Mouse (Mus musculus) forebrain, embryonic 15.5 days (tissue): ENCODE results near the gene Arid1b. TPM values are rescaled to one million over a fixed set of nuclear protein-coding genes. Genes with fewer than 3 reads are reported as not detected.

Source experiments
- ATAC-seq: fragments of 200-750 bp; cut with Nextera tagmentation; replicated peaks from 2 replicates; pipeline ENCODE4 v1.8.0; 2017; ENCODE audit warnings: mild to moderate bottlenecking, moderate TSS enrichment, moderate library complexity
- H3K27ac ChIP-seq: fragments of 300-500 bp; sonication (generic); replicated peaks from 2 replicates; pipeline ENCODE4 v1.5.1; 2015; ENCODE audit warnings: mild to moderate bottlenecking, inconsistent platforms
- H3K27me3 ChIP-seq: fragments of 300-500 bp; sonication (generic); 2 replicates; pipeline ENCODE4 v1.6.1; 2015; ENCODE audit warnings: inconsistent platforms
- H3K36me3 ChIP-seq: fragments of 300-500 bp; sonication (generic); 2 replicates; pipeline ENCODE4 v1.6.1; 2015; ENCODE audit warnings: mild to moderate bottlenecking, inconsistent platforms
- H3K4me1 ChIP-seq: fragments of 300-500 bp; sonication (generic); 2 replicates; pipeline ENCODE4 v1.6.1; 2015; ENCODE audit warnings: inconsistent platforms
- H3K4me2 ChIP-seq: fragments of 300-500 bp; sonication (generic); replicated peaks from 2 replicates; pipeline ENCODE4 v1.6.1; 2015; ENCODE audit warnings: mild to moderate bottlenecking, inconsistent platforms
- H3K4me3 ChIP-seq: fragments of 300-500 bp; sonication (generic); 2 replicates; pipeline ENCODE4 v1.5.1; 2015; ENCODE audit warnings: mild to moderate bottlenecking, inconsistent platforms
- H3K9ac ChIP-seq: fragments of 300-500 bp; sonication (generic); replicated peaks from 2 replicates; pipeline ENCODE4 v1.6.1; 2015; ENCODE audit warnings: mild to moderate bottlenecking, inconsistent platforms
- H3K9me3 ChIP-seq: fragments of 300-500 bp; sonication (generic); 2 replicates; pipeline ENCODE4 v1.6.1; 2016; ENCODE audit warnings: inconsistent platforms
- WGBS: fragments of 180-500 bp; shearing (Covaris S2); methylation state at CpG from one replicate; pipeline ENCODE4 v1.1.7; 2015; ENCODE audit warnings: mixed read lengths; 5-methylcytosine and 5-hydroxymethylcytosine counted together
- polyA plus RNA-seq: library from polyadenylated mRNA; unstranded; fragments of >200 nt; fragmentation: Nextera tagmentation; extraction: Ambion mirVana; gene quantifications from 2 replicates; pipeline ENCODE4 v1.2.1, GENCODE M21; 2015

The Arid1b gene
- polyA plus RNA-seq, 1 experiment from 2014 or later, result 14.8 TPM

- Histone ChIP-seq H3K9me3 (no peaks in the 10 kb centered on the region), H3K36me3 (peaks cover 47% of the 10 kb centered on the region), H3K4me2 (no peak overlapping the region), H3K27ac (no peak overlapping the region), H3K9ac (no peak overlapping the region), H3K4me3 (no peak overlapping the region), H3K27me3 (no peaks in the 10 kb centered on the region), H3K4me1 (no peaks in the 10 kb centered on the region)
- no peak for ATAC-seq
- WGBS, result 91% methylated on average over 7 of the region's 7 CpGs
These were observed 340.4 kb downstream of the Arid1b start for GRCm38 (mm10) chr17:5334567-5334966.

DNA sequence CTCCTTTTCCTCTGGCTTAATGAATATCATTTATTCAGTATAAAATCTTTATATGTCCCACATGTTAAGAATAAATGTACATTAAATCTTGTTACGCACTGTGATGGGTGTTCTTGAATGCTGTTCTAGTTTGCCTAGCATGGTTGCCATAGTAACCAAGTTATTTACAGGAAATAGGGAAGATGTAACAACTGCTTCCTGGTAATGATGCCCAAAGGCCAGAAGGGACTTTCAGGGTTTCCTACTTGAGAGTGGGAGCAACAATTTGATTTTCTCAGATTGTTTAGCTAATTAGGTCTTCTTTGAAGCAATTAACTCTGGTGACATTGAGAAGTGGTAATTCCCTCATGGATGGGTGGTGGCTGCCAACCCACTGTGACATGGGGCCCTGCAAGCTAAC lies 350.3 kb downstream of the Arid1b start:
- Histone ChIP-seq H3K4me2 (no peak overlapping the region), H3K36me3 (peaks cover 40% of the 10 kb centered on the region), H3K4me1 (no peaks in the 10 kb centered on the region), H3K9ac (no peak overlapping the region), H3K27ac (no peak overlapping the region), H3K4me3 (no peak overlapping the region), H3K27me3 (no peaks in the 10 kb centered on the region), H3K9me3 (no peaks in the 10 kb centered on the region)
- WGBS, result 78% methylated on average over 1 of the region's 1 CpGs
- ATAC-seq, result no peak

GRCm38 (mm10) chr17:5345810-5346209 lies 351.7 kb downstream of the Arid1b start:
- Histone ChIP-seq H3K27me3 (no peaks in the 10 kb centered on the region), H3K36me3 (peaks cover 28% of the 10 kb centered on the region), H3K9me3 (no peaks in the 10 kb centered on the region), H3K4me1 (no peaks in the 10 kb centered on the region), H3K27ac (no peak overlapping the region), H3K9ac (no peak overlapping the region), H3K4me2 (no peak overlapping the region), H3K4me3 (no peak overlapping the region)
- WGBS, result 83% methylated on average over 5 of the region's 5 CpGs
- ATAC-seq, result no peak

DNA sequence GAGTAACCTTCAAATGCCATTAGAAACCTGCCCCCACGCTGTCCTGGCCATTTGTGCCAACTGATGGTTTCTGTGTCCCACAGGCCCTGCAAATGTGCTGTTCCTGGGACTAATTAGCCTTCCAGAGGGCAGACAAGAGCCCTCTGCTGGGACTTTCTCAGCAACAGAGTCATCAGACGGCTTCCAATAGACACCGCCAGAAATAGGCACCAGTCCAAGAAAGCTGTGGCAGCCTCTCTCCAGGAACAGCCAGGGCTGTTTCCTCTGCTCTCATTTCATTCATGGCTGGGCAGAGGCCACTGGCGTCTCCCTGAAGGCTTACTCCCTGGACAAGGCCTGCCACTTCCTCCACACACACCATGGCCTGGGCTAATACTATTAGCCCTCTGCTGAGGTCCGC lies 358.8 kb downstream of the Arid1b start:
- no peaks in the 10 kb centered on the region for H3K36me3 ChIP-seq
- H3K4me1 ChIP-seq, result peaks cover 9% of the 10 kb centered on the region
- no peak overlapping the region for H3K4me2 ChIP-seq
- H3K9me3 ChIP-seq, result no peaks in the 10 kb centered on the region
- H3K4me3 ChIP-seq, result no peak overlapping the region
- ATAC-seq, result peak; percentile 64; the same call in 1 of the 2 replicates
- 34% methylated on average over 5 of the region's 5 CpGs for WGBS
- H3K9ac ChIP-seq, result no peak overlapping the region
- H3K27me3 ChIP-seq, result no peaks in the 10 kb centered on the region
- no peak overlapping the region for H3K27ac ChIP-seq

- ATAC-seq, result no peak
- H3K4me3 ChIP-seq, result no peak overlapping the region
- no peak overlapping the region for H3K4me2 ChIP-seq
- no peaks in the 10 kb centered on the region for H3K4me1 ChIP-seq
- H3K27me3 ChIP-seq, result no peaks in the 10 kb centered on the region
- no peaks in the 10 kb centered on the region for H3K36me3 ChIP-seq
- no peak overlapping the region for H3K27ac ChIP-seq
- WGBS, result 70% methylated on average over 2 of the region's 2 CpGs
- no peaks in the 10 kb centered on the region for H3K9me3 ChIP-seq
- no peak overlapping the region for H3K9ac ChIP-seq
These were observed 366.6 kb downstream of the Arid1b start for GRCm38 (mm10) chr17:5360759-5361158.

DNA sequence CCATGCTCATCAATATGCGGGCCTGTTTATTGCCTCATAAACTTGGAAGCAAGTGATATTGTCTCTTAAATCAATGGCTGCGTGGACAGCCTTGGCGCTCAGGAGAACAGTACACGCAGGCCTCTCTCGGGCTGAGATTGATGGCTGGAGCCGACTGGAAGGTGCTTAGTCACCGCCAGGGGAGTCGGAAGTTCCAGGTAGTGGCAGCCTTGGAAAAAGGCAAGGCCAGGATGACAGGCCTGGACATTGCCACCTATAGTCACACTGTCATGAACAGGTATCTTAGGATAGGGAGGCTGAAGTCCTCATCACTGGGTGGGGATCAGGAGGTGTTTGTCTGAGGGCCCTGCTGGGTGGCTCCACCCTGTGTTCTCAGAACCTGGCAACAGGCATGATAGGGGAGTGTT lies 371.9 kb downstream of the Arid1b start:
- no peak overlapping the region for H3K4me2 ChIP-seq
- H3K27me3 ChIP-seq, result no peaks in the 10 kb centered on the region
- no peak overlapping the region for H3K9ac ChIP-seq
- ATAC-seq, result no peak
- 75% methylated on average over 8 of the region's 8 CpGs for WGBS
- no peak overlapping the region for H3K4me3 ChIP-seq
- no peaks in the 10 kb centered on the region for H3K9me3 ChIP-seq
- H3K4me1 ChIP-seq, result no peaks in the 10 kb centered on the region
- H3K36me3 ChIP-seq, result no peaks in the 10 kb centered on the region
- H3K27ac ChIP-seq, result no peak overlapping the region

- 60% methylated on average over 4 of the region's 4 CpGs for WGBS
- no peak overlapping the region for H3K4me2 ChIP-seq
- H3K36me3 ChIP-seq, result no peaks in the 10 kb centered on the region
- H3K4me3 ChIP-seq, result no peak overlapping the region
- no peak for ATAC-seq
- peaks cover 8% of the 10 kb centered on the region; the same call in 1 of the 2 replicates for H3K4me1 ChIP-seq
- no peak overlapping the region for H3K27ac ChIP-seq
- no peaks in the 10 kb centered on the region for H3K27me3 ChIP-seq
- no peak overlapping the region for H3K9ac ChIP-seq
- no peaks in the 10 kb centered on the region for H3K9me3 ChIP-seq
These were observed 376.9 kb downstream of the Arid1b start for GRCm38 (mm10) chr17:5371032-5371431.

DNA sequence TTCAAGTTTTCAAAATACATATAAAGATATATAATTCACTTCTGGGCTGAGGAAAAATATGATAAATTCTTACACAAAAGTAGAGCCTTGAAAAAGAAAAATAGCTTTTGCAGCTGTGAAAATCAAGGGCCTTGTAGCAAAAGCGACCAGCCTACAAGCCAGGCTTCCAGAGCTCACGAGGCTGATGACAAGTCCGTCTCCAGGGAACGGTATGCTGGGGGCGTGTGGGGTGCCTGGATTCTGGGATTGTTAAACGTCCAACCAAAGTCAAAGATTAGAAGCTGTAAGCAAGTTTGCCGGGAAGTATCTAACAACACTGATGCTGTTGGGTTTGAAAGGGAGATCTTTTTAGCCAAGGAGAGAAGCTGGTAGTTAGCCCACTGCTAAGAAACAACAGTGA lies 377.4 kb downstream of the Arid1b start:
- no peak overlapping the region for H3K4me3 ChIP-seq
- 56% methylated on average over 7 of the region's 7 CpGs for WGBS
- H3K36me3 ChIP-seq, result no peaks in the 10 kb centered on the region
- ATAC-seq, result no peak
- H3K4me1 ChIP-seq, result peaks cover 9% of the 10 kb centered on the region; the same call in 1 of the 2 replicates
- no peaks in the 10 kb centered on the region for H3K9me3 ChIP-seq
- H3K4me2 ChIP-seq, result no peak overlapping the region
- no peaks in the 10 kb centered on the region for H3K27me3 ChIP-seq
- no peak overlapping the region for H3K9ac ChIP-seq
- H3K27ac ChIP-seq, result no peak overlapping the region

DNA sequence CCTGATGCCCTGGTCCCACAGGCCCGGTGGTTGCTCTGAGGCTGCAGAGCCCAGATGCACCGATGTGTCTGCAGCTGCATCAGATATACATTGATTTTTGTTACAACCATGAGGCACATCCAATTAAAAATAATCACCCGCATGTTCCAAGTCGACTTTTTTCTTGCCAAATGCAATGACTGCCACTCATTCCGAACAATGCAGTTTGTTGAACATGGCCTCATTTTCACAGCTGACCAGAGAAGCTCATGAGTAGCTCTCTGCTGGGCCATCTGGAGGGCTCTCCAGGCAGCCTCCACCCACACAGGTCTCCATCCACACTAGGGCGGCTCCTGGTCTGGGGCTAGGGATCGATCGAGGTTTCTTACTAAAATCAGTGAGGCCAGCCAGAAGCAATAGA lies 378.8 kb downstream of the Arid1b start:
- 60% methylated on average over 8 of the region's 8 CpGs for WGBS
- Histone ChIP-seq H3K9ac (no peak overlapping the region), H3K4me3 (no peak overlapping the region), H3K27ac (peak overlapping the region; percentile 32; the same call in 1 of the 2 replicates), H3K9me3 (no peaks in the 10 kb centered on the region), H3K27me3 (no peaks in the 10 kb centered on the region), H3K4me1 (peaks cover 23% of the 10 kb centered on the region), H3K36me3 (no peaks in the 10 kb centered on the region), H3K4me2 (no peak overlapping the region)
- no peak for ATAC-seq

- Histone ChIP-seq H3K4me1 (peaks cover 25% of the 10 kb centered on the region), H3K4me3 (no peak overlapping the region), H3K36me3 (no peaks in the 10 kb centered on the region), H3K9me3 (no peaks in the 10 kb centered on the region), H3K9ac (no peak overlapping the region), H3K27ac (peak overlapping the region; percentile 53), H3K4me2 (no peak overlapping the region), H3K27me3 (no peaks in the 10 kb centered on the region)
- WGBS, result 21% methylated on average over 11 of the region's 11 CpGs
- peak; percentile 87 for ATAC-seq
These were observed 383.2 kb downstream of the Arid1b start for GRCm38 (mm10) chr17:5377151-5377929.

DNA sequence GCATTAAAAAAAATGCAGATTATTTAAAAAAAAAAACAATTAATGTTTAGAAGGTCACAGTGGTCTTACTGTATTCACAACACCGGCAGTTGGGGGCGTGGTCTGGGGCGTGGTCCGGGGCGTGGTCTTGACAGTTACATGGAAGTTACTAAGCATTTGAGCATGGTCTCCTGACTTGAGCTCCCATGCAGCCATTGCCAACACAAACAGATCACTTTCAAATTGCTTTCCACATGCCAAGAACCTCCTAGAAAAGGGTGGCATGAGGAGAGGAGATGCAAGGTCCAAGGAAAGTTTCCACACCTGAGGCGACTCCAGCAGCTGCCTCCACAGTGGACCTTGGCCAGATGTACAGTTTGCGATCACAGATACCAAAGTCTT lies 383.8 kb downstream of the Arid1b start:
- H3K4me2 ChIP-seq, result no peak overlapping the region
- peak overlapping the region; percentile 53; the same call in 1 of the 2 replicates for H3K27ac ChIP-seq

DNA sequence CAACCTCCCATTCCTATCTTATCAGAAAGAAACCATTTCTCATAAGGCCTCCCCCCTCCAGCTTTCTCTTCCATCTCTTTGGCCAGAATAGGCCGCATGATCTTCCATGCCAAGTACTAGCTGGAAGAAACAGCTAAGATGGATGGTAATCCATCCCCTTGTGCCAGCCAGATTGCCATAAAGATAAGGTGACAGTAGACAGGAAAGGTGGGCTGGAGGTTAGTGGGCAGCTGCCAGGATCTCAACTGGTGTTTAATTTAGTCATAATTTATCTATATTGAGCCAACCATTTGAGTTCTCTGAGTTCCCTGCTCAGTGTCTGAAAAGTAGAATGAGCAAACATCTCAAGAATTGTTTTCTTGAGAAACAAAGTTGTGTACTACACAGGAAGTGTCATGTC lies 391.6 kb downstream of the Arid1b start:
- H3K9me3 ChIP-seq, result no peaks in the 10 kb centered on the region
- no peak for ATAC-seq
- 100% methylated on average over 1 of the region's 1 CpGs for WGBS

More for the DNA sequence above, 383.8 kb downstream of the Arid1b start:
- Histone ChIP-seq H3K9me3 (no peaks in the 10 kb centered on the region), H3K27me3 (no peaks in the 10 kb centered on the region), H3K4me1 (peaks cover 20% of the 10 kb centered on the region), H3K9ac (no peak overlapping the region), H3K4me3 (no peak overlapping the region), H3K36me3 (no peaks in the 10 kb centered on the region)
- ATAC-seq, result no peak
- 35% methylated on average over 7 of the region's 7 CpGs for WGBS

More for the DNA sequence above, 391.6 kb downstream of the Arid1b start:
- peaks cover 6% of the 10 kb centered on the region; the same call in 1 of the 2 replicates for H3K4me1 ChIP-seq
- H3K27ac ChIP-seq, result no peak overlapping the region
- no peak overlapping the region for H3K9ac ChIP-seq
- H3K36me3 ChIP-seq, result no peaks in the 10 kb centered on the region
- no peaks in the 10 kb centered on the region for H3K27me3 ChIP-seq
- H3K4me3 ChIP-seq, result no peak overlapping the region
- H3K4me2 ChIP-seq, result no peak overlapping the region
